ENCODE assay signal across 7 mouse cellular contexts in the genomic region with DNA sequence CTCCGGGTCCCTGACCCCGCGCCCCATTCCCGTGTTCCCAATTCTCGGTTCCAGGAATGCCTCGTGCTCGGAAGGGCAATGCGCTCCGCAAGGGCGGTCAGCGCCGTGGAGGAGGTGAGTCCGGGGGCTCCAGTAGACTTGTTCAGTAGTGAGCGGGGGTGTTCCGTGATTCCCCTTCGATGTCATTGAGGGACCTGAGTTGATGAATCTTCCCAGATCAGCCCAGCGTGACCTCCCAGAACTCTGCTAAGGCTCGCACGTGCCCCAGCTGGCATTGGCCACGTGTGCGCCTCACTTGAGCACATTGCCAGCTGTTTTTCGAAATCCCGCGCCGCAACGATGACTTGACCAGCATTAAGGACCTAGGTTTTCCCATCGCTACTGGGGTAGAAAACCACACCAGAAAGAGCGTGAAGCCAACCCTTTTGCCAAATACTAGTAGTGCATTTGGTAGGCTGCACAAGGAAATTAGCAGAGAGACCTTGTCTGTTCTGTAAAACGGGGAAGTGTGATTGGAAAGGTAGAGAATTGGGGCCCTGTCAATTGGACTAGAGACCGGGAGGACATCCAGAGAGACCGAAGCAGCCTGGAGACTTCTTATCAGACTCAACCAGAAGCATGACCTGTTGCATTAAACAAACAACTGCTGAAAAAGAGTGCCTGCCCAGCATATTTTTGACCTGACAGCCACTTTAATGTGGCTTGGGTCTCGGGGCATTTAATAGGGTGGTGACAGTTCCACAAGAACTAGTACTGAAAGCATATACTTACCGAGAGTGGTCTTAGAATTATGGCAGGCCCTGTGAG. TPM values are rescaled to one million over a fixed set of nuclear protein-coding genes. Genes with fewer than 3 reads are reported as not detected.
DNase-seq lines count a peak whose midpoint lies in the region; ATAC-seq and TF ChIP-seq lines count a peak whose summit lies in the region.

No protein-coding gene starts in this region.

- peaks cover 7% of the 10 kb centered on the region for H3K4me1 ChIP-seq in lung, adult 2 months (ENCODE audit: control insufficient read depth, insufficient read depth, low read length)
- H3K4me1 ChIP-seq in brown adipose tissue, adult 24 weeks (ENCODE audit: control insufficient read depth, insufficient read depth, insufficient read length, low read length) = peaks cover 7% of the 10 kb centered on the region
- H3K4me1 ChIP-seq in heart, embryonic 12.5 days (replicated peaks) = peaks cover 45% of the 10 kb centered on the region
- H3K4me1 ChIP-seq in limb, embryonic 11.5 days (ENCODE audit: control insufficient read depth, insufficient read depth, low read length) = peaks cover 4% of the 10 kb centered on the region
- peaks cover 16% of the 10 kb centered on the region for H3K4me1 ChIP-seq in midbrain, embryonic 13.5 days (replicated peaks)

- 2% methylated on average over 33 of the region's 33 CpGs for WGBS in lung, adult 2 months
- WGBS in heart, embryonic 12.5 days = 1% methylated on average over 33 of the region's 33 CpGs
- 3% methylated on average over 33 of the region's 33 CpGs for WGBS in limb, embryonic 11.5 days
- 7% methylated on average over 33 of the region's 33 CpGs for WGBS in midbrain, embryonic 13.5 days

- peak overlapping the region; percentile 85 for H3K9ac ChIP-seq in heart, embryonic 12.5 days
- H3K9ac ChIP-seq in limb, embryonic 11.5 days (ENCODE audit: low read length) = peak overlapping the region; percentile 70
- H3K9ac ChIP-seq in midbrain, embryonic 13.5 days (replicated peaks) = peak overlapping the region; percentile 65

- H3K27ac ChIP-seq in brown adipose tissue, adult 24 weeks (replicated peaks; ENCODE audit: low read depth, low read length) = 0 out of 2 replicates have a peak overlapping the region, but pooled peaks have one; percentile 4
- H3K27ac ChIP-seq in heart, embryonic 12.5 days (ENCODE audit: poor library complexity, severe bottlenecking) = peak overlapping the region; percentile 72
- no peak overlapping the region for H3K27ac ChIP-seq in limb, embryonic 11.5 days (replicated peaks; ENCODE audit: low read depth, low read length)
- H3K27ac ChIP-seq in midbrain, embryonic 13.5 days = peak overlapping the region; percentile 30; the same call in 1 of the 2 replicates

- H3K4me2 ChIP-seq in heart, embryonic 12.5 days = peak overlapping the region; percentile 84
- H3K4me2 ChIP-seq in limb, embryonic 11.5 days (ENCODE audit: low read depth, severe bottlenecking) = peak overlapping the region; percentile 56
- H3K4me2 ChIP-seq in midbrain, embryonic 13.5 days (replicated peaks) = peak overlapping the region; percentile 82

- no peak for DNase-seq in lung, adult 2 months
- DNase-seq in lung, postnatal 14 days = no peak
- no peak for DNase-seq in limb, embryonic 11.5 days (ENCODE audit: low spot score)
- DNase-seq in thymus, postnatal 36 days = no peak

- H3K4me3 ChIP-seq in lung, adult 2 months (replicated peaks; ENCODE audit: extremely low read depth, low read depth, low read length) = peak overlapping the region; percentile 72
- peak overlapping the region; percentile 63 for H3K4me3 ChIP-seq in brown adipose tissue, adult 24 weeks (ENCODE audit: insufficient read depth, low read depth, low read length)
- peak overlapping the region; percentile 84 for H3K4me3 ChIP-seq in heart, embryonic 12.5 days
- peak overlapping the region; percentile 78 for H3K4me3 ChIP-seq in limb, embryonic 11.5 days (ENCODE audit: low read depth, low read length)
- H3K4me3 ChIP-seq in midbrain, embryonic 13.5 days (replicated peaks) = peak overlapping the region; percentile 78

- H3K9me3 ChIP-seq in heart, embryonic 12.5 days (replicated peaks) = no peaks in the 10 kb centered on the region
- H3K9me3 ChIP-seq in limb, embryonic 11.5 days (ENCODE audit: control insufficient read depth, low read length) = no peaks in the 10 kb centered on the region
- no peaks in the 10 kb centered on the region for H3K9me3 ChIP-seq in midbrain, embryonic 13.5 days

- ATAC-seq in heart, embryonic 12.5 days (ENCODE audit: insufficient number of reproducible peaks, low FRiP score) = peak; percentile 6; the same call in 1 of the 2 replicates
- ATAC-seq in limb, embryonic 11.5 days (ENCODE audit: insufficient number of reproducible peaks, low FRiP score, low TSS enrichment, low read depth) = peak; percentile 52
- ATAC-seq in midbrain, embryonic 13.5 days = no peak

- TF ChIP-seq POLR2A in lung, adult 2 months (IDR thresholded peaks at IDR 0.05; ENCODE audit: borderline replicate concordance, extremely low read depth, low read depth, low read length) = no peak

- H3K27me3 ChIP-seq in heart, embryonic 12.5 days (replicated peaks) = no peaks in the 10 kb centered on the region
- no peaks in the 10 kb centered on the region for H3K27me3 ChIP-seq in limb, embryonic 11.5 days (ENCODE audit: control insufficient read depth, insufficient read depth, low read length)
- H3K27me3 ChIP-seq in midbrain, embryonic 13.5 days = no peaks in the 10 kb centered on the region

- no peak for TF ChIP-seq CTCF in lung, adult 2 months (IDR thresholded peaks at IDR 0.05; ENCODE audit: insufficient read depth, low read length)

- peaks cover 49% of the 10 kb centered on the region for H3K36me3 ChIP-seq in heart, embryonic 12.5 days
- H3K36me3 ChIP-seq in limb, embryonic 11.5 days (ENCODE audit: control insufficient read depth, insufficient read depth, low read length) = peaks cover 23% of the 10 kb centered on the region
- H3K36me3 ChIP-seq in midbrain, embryonic 13.5 days = peaks cover 42% of the 10 kb centered on the region

RNA-seq across cellular contexts. Expression of gene Ifrd2, which starts 0.6 kb away (rescaled TPM):
- polyA plus RNA-seq in lung, adult 2 months (2012; rRNA removed) = 41.5 and 41.8 TPM in 2 replicates
- polyA plus RNA-seq in brown adipose tissue, adult 24 weeks (2012; ENCODE audit: insufficient read depth, insufficient read length, missing spikeins) = 21.6 and 23.7 TPM in 2 replicates
- polyA plus RNA-seq in heart, embryonic 12.5 days (2016; fragmentation: Nextera tagmentation; extraction: Ambion mirVana) = 34.0 and 35.5 TPM in 2 replicates
- 47.6 and 49.0 TPM in 2 replicates for polyA plus RNA-seq in limb, embryonic 11.5 days (2014; fragmentation: Nextera tagmentation; extraction: Ambion mirVana)
- polyA plus RNA-seq in midbrain, embryonic 13.5 days (2015; fragmentation: Nextera tagmentation; extraction: Ambion mirVana) = 13.5 and 14.7 TPM in 2 replicates

RNA-seq across cellular contexts. Expression of gene Hyal3, which starts 7.4 kb away (rescaled TPM):
- 1.7 and 1.8 TPM in 2 replicates for polyA plus RNA-seq in lung, adult 2 months (2012; rRNA removed)
- 0.63 TPM in 1 of 2 replicates, not detected in the other for polyA plus RNA-seq in brown adipose tissue, adult 24 weeks (2012; ENCODE audit: insufficient read depth, insufficient read length, missing spikeins)
- 0.49 and 0.64 TPM in 2 replicates for polyA plus RNA-seq in heart, embryonic 12.5 days (2016; fragmentation: Nextera tagmentation; extraction: Ambion mirVana)
- 0.54 and 0.57 TPM in 2 replicates for polyA plus RNA-seq in limb, embryonic 11.5 days (2014; fragmentation: Nextera tagmentation; extraction: Ambion mirVana)
- polyA plus RNA-seq in midbrain, embryonic 13.5 days (2015; fragmentation: Nextera tagmentation; extraction: Ambion mirVana) = 1.1 and 1.8 TPM in 2 replicates

RNA-seq across cellular contexts. Expression of gene Naa80, which starts 9.3 kb away (rescaled TPM):
- polyA plus RNA-seq in lung, adult 2 months (2012; rRNA removed) = 87.8 and 91.9 TPM in 2 replicates
- 25.9 and 31.3 TPM in 2 replicates for polyA plus RNA-seq in brown adipose tissue, adult 24 weeks (2012; ENCODE audit: insufficient read depth, insufficient read length, missing spikeins)
- polyA plus RNA-seq in heart, embryonic 12.5 days (2016; fragmentation: Nextera tagmentation; extraction: Ambion mirVana) = 10.2 and 12.6 TPM in 2 replicates
- 14.3 and 16.7 TPM in 2 replicates for polyA plus RNA-seq in limb, embryonic 11.5 days (2014; fragmentation: Nextera tagmentation; extraction: Ambion mirVana)
- 16.5 and 19.1 TPM in 2 replicates for polyA plus RNA-seq in midbrain, embryonic 13.5 days (2015; fragmentation: Nextera tagmentation; extraction: Ambion mirVana)

RNA-seq across cellular contexts. Expression of gene Hyal1, which starts 11.3 kb away (rescaled TPM):
- 19.6 and 26.5 TPM in 2 replicates for polyA plus RNA-seq in lung, adult 2 months (2012; rRNA removed)
- 25.2 and 46.4 TPM in 2 replicates for polyA plus RNA-seq in brown adipose tissue, adult 24 weeks (2012; ENCODE audit: insufficient read depth, insufficient read length, missing spikeins)
- 5.5 and 5.7 TPM in 2 replicates for polyA plus RNA-seq in heart, embryonic 12.5 days (2016; fragmentation: Nextera tagmentation; extraction: Ambion mirVana)
- 8.0 and 8.4 TPM in 2 replicates for polyA plus RNA-seq in limb, embryonic 11.5 days (2014; fragmentation: Nextera tagmentation; extraction: Ambion mirVana)
- 7.0 and 10.0 TPM in 2 replicates for polyA plus RNA-seq in midbrain, embryonic 13.5 days (2015; fragmentation: Nextera tagmentation; extraction: Ambion mirVana)

RNA-seq across cellular contexts. Expression of gene Hyal2, which starts 20.3 kb away (rescaled TPM):
- 235 and 342 TPM in 2 replicates for polyA plus RNA-seq in lung, adult 2 months (2012; rRNA removed)
- 14.1 and 14.2 TPM in 2 replicates for polyA plus RNA-seq in brown adipose tissue, adult 24 weeks (2012; ENCODE audit: insufficient read depth, insufficient read length, missing spikeins)
- 103 and 106 TPM in 2 replicates for polyA plus RNA-seq in heart, embryonic 12.5 days (2016; fragmentation: Nextera tagmentation; extraction: Ambion mirVana)
- 143 and 155 TPM in 2 replicates for polyA plus RNA-seq in limb, embryonic 11.5 days (2014; fragmentation: Nextera tagmentation; extraction: Ambion mirVana)
- polyA plus RNA-seq in midbrain, embryonic 13.5 days (2015; fragmentation: Nextera tagmentation; extraction: Ambion mirVana) = 98.9 and 106 TPM in 2 replicates
